Mouse (Mus musculus) liver, postnatal 0 days (tissue): ENCODE data around the gene Hipk2.

ENCODE experiments used
- CTCF ChIP-seq: sonication (generic); IDR thresholded peaks from 2 replicates; pipeline ENCODE4 v1.5.1; 2016; ENCODE audit warnings: antibody characterized with exemption, low read depth
- EP300 ChIP-seq: IDR thresholded peaks from 2 replicates; pipeline ENCODE4 v1.6.1; 2016; ENCODE audit warnings: antibody characterized with exemption, low read depth, mild to moderate bottlenecking

DNA sequence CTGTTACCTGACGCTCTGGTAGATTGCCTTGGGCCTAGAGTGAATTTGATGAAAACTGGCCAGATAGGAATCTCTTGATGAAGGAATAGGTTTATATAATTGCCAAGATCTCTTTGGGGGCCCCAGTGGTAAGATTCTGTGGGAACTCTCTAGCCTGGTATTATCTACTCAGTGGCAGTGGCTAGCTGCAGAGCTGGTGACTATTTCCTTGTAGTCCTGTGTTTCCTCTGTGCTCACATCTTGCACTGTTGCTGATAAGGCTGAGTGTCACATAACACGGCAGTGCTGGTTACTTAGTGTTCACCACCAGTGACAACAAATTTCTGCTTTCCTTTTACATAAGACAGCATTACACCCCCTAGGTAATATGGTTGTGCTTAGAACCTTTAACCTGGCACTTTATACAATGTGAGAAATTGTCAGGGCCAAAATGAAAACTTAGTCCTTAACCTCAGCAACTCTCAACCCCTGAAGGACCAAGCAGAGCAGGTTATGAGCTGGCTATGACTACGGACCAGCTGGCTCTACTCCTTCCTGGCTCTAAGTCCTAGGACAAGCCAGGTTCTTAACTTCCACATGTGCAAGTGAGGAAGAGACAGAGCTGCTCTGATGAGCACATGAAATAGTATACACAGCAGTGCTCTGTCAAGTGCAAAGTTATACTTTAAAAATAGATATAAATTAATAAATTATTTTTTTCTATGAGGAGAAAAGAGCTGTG lies 80.7 kb downstream of the Hipk2 start:
- TF ChIP-seq CTCF, result no peak
- TF ChIP-seq EP300, result no peak
